Mouse (Mus musculus) kidney, adult 2 months (tissue): ENCODE measurements around the gene Hoxa13.

Source experiments
- CTCF ChIP-seq: fragments of 200-500 bp; conservative IDR thresholded peaks from 2 replicates; pipeline ENCODE4 v1.5.1; 2011; ENCODE audit warnings: low read depth, mild to moderate bottlenecking, control low read depth, low read length, moderate library complexity, mixed read lengths; ENCODE audit not compliant: insufficient read depth, insufficient read length
- POLR2A ChIP-seq: fragments of 200-500 bp; IDR thresholded peaks from one replicate; pipeline ENCODE4 v1.6.1; 2011; ENCODE audit warnings: low read depth, low read length, control low read depth

- TF ChIP-seq CTCF (no peak), POLR2A (no peak)
Measured at GRCm38 (mm10) chr6:52208072-52208867, 52.4 kb downstream of the Hoxa13 start, which contains the start of gene Hoxa6.
